Mouse (Mus musculus) cerebellum, postnatal 36 days (tissue): ENCODE results near the gene Slc12a7.

ENCODE experiments used
- DNase-seq, 2 experiments: peaks; one replicate each; pipeline ENCODE4 v3.0.0; 2021 to 2022; ENCODE audit warnings: mixed read lengths in 2 of 2

Gene Slc12a7

GRCm38 (mm10) chr13:73763439-73764255 lies 30.8 kb downstream of the Slc12a7 start:
- no peak for DNase-seq

DNA sequence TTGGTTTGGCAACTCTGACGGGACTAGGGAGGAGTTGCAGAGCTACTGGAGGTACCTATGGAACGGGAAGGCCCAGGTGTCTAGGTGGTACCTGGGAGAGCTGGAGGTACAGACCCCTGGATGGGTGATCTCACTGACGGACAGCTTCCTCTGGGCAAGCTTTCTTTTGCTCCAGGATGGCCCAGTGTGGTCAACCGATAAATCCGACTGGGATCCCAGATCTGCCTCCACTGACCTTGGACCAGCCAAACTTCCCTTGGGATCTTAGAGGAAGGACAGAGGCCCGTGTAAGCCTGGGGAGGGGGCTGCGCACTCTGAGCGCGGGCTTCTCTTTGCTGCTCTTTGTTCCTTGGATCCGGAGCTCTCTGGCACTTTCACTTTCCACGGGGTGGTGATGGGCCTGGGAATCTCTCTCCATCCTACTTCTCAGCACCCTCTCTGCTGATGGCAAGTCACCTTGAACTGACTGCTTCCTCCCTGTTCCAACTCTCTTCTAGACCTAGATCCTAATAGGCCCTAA lies 31.4 kb downstream of the Slc12a7 start:
- no peak for DNase-seq

- no peak for DNase-seq
These were observed 32.5 kb downstream of the Slc12a7 start for GRCm38 (mm10) chr13:73765393-73765792.

DNA sequence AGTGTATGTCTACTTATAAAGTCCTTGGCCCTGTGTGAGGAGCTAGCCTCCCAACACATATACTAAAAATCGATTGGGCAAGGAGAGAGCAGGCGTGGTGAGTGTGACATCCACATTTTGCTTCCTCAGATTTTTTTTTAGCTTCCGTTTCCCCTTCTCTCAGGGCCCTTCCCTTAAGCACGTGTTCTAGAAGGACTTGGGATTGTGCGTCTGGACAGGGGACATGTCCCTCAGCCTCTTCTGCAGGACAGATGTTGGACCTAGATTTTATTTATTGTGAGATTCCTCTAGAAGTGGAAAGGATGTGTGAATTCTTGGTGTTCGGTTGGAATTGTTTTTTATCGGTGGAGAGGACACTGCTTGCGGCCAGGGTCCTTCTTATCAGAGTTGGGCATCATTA lies 34.3 kb downstream of the Slc12a7 start:
- DNase-seq: no peak

- no peak for DNase-seq
These were observed 34.9 kb downstream of the Slc12a7 start for GRCm38 (mm10) chr13:73767754-73768153.

DNA sequence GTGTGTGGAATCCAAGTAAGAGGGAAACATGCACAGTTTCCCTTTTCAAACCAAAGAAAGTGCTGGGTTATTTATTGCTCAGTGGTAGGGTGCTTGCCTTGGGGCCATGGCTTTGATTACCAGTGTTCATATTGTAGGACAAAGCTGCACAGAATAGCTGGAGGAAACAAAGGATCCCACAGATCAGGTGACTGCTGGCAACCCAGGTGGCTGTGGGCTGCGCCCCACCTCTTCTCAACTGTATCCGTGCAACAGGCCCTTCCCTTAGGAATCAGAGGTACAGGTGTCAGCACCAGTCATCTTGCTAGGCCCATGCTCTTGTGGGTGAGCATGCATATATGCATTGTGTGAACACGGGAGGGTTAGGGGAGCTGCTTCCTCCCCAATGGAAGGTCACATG lies 35.4 kb downstream of the Slc12a7 start:
- DNase-seq: no peak

- DNase-seq: no peak
These were observed 37.2 kb downstream of the Slc12a7 start for GRCm38 (mm10) chr13:73769916-73770682.

DNA sequence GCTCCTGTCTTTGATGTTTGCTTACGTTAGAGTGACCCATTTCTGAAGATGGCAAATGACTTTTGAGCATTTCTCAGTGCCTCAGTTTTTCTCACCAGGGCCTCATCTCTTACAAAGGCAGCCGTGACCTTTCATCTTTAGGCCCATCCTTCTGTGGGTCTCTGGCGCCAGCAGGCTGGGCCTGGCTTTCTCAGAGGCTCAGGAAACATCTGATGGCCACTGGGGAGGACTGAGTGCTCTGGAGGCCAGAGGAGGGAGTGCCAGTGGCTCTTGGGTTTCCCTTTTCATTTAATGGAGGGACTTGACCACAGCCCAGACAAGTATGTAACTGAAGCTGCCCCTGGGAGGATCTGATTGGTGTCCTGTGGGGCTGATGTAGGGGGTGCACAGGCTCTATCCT lies 38.2 kb downstream of the Slc12a7 start:
- DNase-seq: no peak

DNA sequence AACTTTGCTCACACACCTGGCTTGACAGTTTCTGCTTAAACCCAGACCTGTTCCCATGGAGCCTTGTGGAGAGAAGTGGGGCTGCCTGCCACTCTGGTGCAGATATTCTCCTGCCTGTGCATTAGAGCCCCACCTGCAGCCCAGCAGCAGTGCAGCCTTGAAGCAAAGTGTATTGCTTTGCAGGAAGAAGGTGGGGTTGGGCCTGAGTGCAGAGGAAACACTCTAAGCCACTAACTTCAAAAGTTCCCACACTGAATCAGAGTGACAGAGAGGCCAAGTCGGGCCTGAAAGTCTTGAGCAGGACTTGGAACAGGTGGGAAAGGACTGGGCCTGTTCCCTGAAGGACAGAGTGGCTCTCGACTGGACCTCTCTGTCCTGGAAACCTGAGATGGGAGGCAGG lies 39.8 kb downstream of the Slc12a7 start:
- no peak for DNase-seq

- peak; percentile 23 to 45 for DNase-seq
These were observed 40.8 kb downstream of the Slc12a7 start for GRCm38 (mm10) chr13:73773519-73774205.

DNA sequence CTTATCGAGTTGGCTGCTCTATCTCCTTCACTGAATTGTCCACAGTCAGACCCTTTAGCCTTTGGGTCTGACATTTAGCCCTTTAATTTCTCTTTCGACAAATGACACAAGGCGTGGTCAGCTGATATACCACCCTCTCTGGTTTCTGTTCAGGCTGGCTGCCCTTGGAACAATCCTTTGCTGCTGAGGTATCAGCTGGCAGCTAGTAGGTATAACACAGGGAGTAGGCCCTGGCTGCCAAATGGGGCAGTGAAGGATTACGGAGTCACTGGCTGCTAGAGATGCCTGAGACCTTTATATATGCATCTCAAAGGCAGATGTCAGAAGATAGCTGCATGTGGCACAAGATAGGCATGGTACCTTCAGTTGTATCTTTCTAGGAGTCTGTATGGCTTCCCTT lies 42.9 kb downstream of the Slc12a7 start:
- no peak for DNase-seq

- no peak for DNase-seq
These were observed 44.7 kb downstream of the Slc12a7 start for GRCm38 (mm10) chr13:73777578-73777977.

- no peak for DNase-seq
These were observed 49.6 kb downstream of the Slc12a7 start for GRCm38 (mm10) chr13:73782486-73782885.

GRCm38 (mm10) chr13:73792176-73792575 lies 59.3 kb downstream of the Slc12a7 start:
- DNase-seq: no peak

DNA sequence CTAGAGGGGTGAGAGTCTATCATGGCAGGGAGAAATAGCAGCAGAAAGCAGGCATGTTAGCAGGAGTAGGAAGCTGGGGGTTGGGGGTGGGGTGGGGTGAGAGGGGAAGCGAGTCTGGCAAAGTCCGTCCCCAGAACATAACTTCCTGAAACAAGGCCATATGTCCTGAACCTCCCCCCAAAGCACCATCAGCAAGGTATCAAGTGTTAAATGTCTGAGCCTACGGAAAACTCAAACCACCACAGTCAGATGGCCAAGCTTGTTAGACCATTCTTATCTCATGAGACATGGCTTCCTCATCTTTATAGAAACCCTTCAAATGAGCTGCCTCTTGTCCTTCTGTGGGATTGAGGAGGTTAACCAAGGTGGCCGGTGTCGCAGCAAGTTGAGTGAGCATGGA lies 60.3 kb downstream of the Slc12a7 start:
- DNase-seq: no peak

GRCm38 (mm10) chr13:73799110-73799509 lies 66.2 kb downstream of the Slc12a7 start:
- no peak for DNase-seq

DNA sequence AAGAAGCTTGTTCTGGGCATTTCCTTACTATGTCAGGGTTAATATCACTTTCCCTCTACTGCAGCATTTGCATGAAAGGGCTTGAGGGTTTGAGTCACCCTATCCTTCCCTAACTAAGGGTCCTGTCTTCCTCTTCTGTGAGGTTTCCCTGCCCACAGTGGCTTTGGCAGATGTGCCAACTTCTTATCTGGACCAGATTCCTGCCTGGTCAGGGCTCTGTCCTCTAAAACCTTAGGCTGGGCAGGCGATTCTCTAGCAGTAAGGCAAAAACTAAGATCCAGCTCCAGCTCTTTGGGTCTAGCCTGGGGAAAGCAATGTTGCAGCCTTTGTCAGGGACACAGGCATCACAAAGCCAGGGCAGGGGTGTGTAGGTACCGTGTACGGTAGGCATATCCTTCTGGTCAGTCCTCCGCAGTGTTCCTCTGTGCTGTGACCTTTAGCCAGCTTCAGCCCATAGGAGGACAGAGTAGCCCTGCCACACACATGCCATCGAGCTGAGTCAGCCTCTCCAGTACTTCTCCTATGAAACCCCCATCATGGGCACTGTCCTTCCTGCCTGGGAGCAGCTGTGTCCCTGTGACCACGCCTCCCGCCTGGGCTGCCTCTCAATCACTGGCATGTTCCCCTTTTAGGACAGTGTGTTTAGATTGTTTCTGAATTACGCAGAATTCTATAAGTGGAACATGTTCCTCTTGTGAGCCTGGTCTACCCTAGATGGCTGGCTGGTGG lies 70.7 kb downstream of the Slc12a7 start:
- no peak for DNase-seq

DNA sequence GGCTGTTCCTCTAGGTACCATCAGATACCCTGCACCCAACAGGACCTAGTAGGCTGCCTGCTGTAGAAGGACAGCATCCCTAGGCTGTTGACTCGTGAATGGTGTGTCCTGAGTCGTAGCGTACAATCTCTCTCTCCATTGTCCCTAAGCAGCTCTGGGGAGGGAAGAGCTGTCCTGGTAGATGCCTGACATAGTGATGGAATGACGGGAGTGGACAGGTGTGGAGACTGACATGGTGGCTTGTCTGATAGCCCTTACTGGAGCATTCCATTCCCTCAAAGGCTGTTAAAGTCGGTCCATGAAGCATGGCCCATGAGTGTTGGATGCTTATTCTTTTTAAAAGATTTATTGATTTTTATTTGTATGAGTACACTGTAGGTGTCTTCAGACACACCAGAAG lies 72.0 kb downstream of the Slc12a7 start:
- DNase-seq: no peak

DNA sequence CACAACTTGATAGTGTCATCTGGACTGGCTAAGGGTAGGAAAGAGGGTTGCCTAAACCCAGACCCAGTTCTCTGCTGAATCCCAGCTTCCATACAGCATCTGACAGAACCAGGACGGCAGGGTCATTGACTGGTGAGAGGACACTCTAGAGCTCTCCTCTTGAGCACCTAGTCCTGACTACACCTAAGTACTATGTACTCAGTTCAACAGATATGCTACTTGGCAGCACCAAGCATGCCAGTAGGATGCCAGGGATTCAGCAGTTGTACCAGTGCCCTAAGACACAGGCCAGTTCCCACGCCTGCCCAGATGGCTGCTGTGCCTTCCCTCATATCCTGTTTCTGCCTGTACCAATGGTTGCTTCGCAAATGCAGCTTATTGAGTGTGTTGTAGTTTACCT lies 80.0 kb downstream of the Slc12a7 start:
- no peak for DNase-seq

DNA sequence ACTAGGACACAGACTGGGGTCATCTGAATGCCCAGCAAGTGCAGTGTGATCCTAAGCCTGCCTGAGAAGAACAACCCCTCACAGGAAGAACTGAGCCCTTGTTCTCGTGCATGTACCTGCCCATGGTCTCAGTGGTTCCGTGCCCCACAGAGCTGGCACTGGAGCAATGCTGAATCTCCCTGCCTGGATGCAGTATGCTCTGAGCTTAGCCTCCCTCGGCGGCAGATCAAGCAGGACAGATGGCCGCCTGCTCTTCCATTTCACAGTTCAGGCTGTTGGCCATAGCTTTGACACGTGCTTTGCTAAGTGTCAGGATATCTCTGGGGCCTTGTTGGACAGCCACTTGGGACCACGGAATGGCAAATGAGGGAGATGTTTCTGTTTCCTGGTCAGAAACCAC lies 81.3 kb downstream of the Slc12a7 start:
- DNase-seq: peak; percentile 36 to 45

DNA sequence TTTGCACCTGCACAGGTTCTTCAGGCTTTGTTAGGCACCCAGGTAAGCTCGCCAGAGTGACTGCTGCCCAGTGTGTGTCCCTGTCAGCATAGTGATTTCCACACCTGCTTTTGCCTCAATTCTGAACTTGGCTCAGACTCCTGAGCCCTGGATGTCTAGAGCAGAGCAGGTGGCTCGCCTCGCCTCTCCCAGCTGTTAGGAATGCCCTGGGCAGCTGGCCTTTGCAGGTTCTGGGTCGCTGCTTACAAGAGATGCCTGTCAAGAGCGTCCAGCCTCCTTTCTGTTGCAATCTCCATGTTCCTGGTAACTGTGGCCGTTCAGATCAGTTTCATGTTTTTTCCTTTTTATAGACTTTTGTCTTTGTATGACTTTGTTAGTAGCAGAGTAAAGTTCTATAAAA lies 83.4 kb downstream of the Slc12a7 start:
- DNase-seq: no peak

GRCm38 (mm10) chr13:73818921-73819320 lies 86.0 kb downstream of the Slc12a7 start:
- no peak for DNase-seq

DNA sequence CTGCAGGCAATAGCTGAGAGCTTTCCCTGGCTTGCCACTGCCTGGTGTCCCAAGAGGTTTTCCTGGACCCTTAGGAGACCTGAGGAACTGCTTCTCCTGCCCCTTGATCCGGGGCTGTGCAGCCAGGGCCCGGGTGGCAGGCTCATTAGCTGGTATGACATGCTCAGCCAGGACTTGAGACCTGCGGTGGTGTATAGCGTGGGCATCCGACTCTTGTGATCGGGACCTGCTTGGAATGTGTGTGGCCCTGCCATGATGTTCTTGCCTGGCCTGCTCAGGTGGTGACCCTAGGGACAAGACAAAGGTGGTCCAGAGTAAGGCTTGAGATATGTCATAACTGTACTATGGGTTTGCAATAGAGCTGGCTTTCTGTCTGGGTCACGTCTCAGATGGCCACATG lies 88.4 kb downstream of the Slc12a7 start:
- no peak for DNase-seq
